Mouse (Mus musculus) B cell, adult 2 months (primary cell): ENCODE results near the gene Furin.

Source experiments
- DNase-seq, 2 experiments: peaks; one replicate each; pipeline ENCODE4 v3.0.0; 2022

The Furin gene

GRCm38 (mm10) chr7:80405188-80405695 lies at the start of gene Furin:
Furin (minus strand) TSS chr7:80405436.
- DNase-seq: no peak

DNA sequence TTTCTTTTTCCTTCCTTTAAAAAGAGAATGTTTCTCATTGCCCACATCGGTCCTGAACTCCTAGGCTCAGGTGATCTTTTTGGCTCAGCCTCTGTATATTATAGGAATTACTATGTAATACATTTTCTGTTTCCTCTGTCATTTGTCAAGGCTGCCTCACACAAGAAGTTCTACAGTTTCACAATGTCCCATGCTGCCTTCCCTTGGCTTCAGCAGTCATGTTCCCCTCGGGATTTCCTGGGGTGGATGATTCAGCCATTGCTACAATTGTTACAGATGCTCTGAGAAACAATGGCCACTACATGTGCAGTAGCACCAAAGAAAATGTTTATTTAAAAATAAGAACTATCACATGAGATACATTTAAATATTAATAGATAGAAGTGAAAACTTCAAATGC lies 49.5 kb upstream of the Furin start:
- no peak for DNase-seq

DNA sequence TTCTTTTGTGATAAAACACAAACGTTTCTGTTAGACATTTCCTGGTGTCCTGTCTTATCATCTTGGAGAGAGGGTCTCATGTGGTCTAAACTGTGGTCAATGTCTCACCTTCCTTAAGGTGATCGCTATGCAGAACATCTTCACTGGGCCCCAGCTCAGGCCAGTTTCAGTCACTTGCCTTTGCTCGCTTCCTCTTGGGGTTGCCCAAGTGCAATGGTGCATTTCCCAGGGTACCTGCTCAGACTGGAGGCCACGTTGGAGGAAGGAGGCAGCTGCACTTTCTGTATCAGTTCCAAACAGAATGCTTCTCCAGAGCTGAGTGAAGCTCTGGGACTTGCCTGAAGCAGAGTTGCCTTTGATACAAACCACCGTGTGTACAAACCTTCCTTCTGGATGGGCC lies 48.8 kb upstream of the Furin start:
- DNase-seq: peak; percentile 38 to 39

DNA sequence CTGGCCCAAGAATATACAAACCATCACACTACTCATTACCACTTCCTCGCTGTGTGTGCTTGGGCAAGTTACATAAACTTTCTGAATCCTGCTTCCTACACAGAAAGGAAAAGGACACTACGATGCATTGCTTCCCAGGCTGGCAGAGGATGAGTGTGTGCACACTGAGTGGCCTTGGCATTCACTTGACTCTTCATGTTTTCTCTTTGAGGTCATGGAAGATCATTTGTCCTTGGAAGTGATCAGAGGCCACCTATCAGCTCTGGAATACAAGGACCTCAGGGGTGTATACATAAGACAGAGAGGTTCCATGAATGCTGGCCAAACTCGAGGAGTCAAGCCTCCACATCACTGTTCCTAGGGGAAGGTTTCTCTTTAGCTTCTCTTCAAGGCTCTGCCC lies 47.9 kb upstream of the Furin start:
- DNase-seq: no peak

DNA sequence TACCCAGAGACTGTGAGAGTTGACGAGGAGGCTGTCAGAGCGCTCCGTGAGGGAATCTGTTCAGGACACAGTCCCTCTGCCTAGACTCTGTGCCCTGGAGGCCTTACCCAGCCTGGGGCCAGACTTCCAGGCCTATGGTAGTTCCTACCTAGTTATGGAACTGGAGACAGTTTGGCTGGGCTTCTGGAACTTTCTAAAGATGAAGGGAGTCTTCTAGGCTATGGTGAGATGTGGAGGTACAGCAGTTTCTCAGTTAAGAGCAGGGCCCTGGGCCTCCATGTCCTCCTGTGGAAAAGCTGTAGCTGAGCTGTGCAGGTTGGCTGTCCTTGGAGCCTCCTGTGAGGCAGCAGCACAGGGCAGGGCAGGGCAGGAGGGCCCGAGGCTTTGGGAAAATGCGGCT lies 47.0 kb upstream of the Furin start:
- no peak for DNase-seq

DNA sequence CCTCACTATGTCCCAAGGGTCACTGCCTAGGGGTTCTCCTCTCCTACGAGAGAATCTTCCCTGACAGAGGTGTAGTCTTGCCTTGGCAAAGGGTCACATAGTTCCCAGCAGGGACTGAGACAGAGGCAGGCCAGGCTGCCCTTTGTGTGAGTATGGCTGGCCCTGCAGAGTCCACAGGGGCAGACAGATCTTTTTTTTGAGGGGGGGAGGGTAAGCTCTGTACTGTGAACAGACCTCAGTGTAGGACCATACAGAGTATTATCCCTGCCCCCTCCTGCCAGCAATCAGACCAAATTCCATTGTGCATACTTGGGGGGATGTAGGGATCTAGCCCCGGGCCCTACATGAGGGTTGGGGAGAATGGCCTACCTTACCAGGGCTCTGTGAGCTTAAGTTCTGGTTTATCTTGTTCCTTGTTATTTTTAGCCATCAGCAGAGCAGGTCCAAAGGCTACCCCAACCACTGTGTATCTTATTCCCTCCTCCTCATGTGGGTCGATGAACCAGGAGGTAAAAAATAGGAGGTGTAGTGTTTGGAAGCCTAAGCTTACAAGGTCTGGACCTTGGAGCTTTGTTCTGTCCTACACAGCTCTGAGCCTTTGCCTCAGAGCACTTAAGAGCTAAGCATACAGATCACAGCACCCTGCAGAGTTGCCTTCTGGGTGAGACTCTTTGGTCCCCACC lies 46.5 kb upstream of the Furin start:
- no peak for DNase-seq

DNA sequence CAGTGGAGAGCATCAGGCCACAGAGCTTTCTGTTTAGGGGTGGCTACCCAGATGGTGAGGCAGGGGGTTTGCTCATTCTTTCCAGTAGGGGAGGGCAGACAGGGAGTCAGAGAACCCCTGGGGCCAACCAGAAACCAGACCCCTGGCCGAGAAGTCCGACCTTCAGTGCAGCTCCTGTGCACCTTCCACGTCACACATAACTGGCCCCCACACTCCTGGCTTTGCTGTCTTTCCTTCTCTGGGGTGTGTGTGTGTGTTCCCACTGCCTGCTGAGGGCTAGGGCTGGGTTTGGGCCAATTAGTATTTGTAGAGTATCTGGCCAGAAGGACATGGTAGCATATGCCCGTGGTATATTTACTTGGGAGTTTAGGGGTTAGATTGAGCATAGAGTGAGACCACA lies 45.1 kb upstream of the Furin start:
- no peak for DNase-seq

DNA sequence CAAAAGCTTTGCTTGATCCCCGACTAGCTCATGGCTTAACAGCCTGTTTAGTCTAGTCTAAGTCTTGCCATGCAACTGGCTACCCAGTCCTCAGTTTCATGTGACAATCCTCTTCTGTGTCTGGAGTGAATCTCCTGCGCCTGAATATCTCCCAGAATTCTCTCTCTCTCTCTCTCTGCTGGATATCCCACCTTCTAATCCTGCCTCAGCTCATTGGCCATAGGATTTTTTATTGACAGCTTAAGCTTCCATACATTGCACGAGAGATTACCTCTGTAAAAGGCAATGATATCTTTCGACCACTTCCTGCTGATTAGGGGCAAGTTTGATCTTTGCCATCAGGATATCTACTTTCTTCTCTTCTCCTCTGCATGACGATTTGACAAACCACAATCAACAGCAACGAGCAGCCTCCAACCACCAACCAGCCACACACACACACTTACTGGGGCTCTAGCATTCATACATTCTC lies 44.4 kb upstream of the Furin start:
- DNase-seq: no peak

GRCm38 (mm10) chr7:80447336-80447735 lies 42.1 kb upstream of the Furin start:
- no peak for DNase-seq

DNA sequence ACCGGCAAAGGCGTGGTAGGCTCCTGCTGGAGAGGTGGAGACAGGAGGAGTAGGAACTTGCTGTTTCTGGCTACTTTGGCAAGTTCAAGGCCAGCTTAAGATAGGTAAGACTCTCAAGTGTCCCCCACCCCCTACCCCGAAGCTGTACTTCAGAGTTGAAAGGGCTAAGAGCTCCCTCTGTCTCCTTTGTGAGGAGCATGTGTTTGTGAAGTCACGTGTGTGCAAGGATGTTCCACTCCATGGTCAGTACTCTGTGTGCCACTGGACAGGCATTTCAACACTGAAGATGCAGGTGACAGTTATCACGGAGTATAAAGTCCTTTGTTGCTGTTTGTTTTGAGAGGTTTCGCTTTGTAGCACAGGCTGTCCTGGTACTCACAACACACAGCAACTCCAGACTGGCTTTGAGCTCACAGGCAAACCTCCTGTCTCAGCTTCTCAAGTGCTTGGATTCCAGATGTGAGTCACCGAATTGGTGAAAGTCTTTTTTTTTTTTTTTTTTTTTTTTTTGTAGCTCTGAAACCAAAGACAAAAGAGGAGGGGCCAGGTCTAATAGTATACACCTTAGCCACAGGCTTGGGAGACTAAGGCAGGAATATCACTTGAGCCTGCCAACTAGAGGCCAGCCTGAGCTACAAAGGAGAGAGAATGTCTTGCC lies 41.1 kb upstream of the Furin start:
- DNase-seq: no peak

- no peak for DNase-seq
Observed at GRCm38 (mm10) chr7:80445492-80445891, 40.3 kb upstream of the Furin start.

- no peak for DNase-seq
Observed at GRCm38 (mm10) chr7:80444401-80445249, 39.4 kb upstream of the Furin start.

GRCm38 (mm10) chr7:80443124-80443523 lies 37.9 kb upstream of the Furin start:
- DNase-seq: no peak

DNA sequence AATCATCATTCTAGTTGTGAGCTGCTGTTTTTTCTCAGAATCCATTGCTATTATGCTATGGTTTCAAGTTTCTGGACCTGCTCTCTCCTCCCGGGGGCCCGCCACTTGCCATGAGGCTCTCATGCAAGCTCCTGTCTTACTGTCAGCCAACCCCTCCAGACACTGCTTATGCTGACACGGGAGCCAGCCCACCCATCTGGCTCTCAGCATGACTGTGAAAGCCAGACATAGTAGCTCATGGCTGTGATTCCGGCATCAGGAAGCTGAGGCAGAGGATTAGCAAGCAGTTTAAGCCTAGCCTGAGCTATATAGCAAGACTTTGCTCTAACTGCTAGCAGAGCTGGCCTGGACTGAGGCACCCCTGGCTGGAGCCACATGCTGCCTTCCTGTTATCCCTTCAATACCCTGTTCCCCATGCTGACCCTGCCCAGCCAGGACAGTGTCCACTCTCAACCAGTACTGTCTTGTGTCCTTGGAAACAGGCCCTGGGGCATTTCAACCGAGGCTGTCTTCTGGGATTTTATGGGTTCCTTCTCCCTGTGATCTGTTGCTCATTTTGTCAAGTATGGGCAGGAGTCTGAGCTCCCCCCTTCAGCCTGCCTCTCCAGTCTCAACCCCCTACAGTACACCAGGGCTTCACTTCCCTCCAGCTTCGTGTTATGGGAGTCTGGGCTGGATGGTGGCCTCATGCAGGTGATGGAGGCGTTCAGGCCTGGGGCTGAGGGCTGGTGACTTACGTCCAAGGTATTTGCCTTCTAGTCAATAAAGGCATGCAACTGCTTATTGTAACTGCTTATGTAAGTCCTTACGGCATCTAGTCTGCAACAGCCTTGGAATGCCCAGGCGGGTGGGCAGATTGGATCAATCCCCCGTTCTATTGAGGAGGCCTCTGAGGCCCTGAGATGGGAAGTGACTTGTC lies 37.0 kb upstream of the Furin start:
- DNase-seq: no peak

DNA sequence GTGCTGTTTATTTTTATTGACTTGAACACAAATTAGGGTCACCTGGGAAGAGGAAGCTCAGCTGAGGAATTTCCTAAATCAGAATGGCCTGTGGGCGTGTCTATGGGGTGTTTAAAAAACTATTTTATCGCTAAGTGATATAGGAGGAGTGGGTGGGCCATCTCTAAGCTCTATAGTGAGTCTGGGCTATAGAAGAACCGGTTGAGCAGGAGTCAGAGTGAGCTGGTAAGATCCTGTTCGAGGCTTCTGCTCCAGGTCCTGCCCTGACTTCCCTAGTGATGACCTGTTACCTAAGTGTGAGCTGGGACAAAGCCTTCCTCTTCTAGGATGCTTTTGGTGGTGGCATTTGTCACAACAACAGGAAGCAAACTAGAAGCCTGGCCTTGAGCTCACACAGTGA lies 35.4 kb upstream of the Furin start:
- DNase-seq: no peak

- no peak for DNase-seq
Observed at GRCm38 (mm10) chr7:80439789-80440488, 34.7 kb upstream of the Furin start.

- no peak for DNase-seq
Observed at GRCm38 (mm10) chr7:80439032-80439760, 34.0 kb upstream of the Furin start.

DNA sequence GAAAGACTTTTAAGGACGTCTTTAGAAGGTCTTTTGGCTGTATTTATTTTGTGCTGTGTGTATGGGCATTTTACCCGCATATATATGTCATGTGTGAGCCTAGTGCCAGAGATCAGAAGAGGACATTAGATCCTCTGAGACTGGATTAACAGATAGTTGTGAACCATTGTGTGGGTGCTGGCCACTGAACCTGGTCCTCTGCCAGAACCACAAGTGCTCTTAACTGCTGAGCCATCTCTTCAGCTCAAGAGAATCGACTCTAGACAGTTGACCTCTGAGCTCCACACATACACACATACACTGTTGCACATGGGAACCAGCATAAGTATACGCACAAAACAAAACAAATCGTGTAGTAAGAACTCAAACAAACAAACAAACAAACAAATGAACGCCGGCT lies 31.3 kb upstream of the Furin start:
- DNase-seq: no peak

GRCm38 (mm10) chr7:80435594-80435993 lies 30.4 kb upstream of the Furin start:
- DNase-seq: no peak

DNA sequence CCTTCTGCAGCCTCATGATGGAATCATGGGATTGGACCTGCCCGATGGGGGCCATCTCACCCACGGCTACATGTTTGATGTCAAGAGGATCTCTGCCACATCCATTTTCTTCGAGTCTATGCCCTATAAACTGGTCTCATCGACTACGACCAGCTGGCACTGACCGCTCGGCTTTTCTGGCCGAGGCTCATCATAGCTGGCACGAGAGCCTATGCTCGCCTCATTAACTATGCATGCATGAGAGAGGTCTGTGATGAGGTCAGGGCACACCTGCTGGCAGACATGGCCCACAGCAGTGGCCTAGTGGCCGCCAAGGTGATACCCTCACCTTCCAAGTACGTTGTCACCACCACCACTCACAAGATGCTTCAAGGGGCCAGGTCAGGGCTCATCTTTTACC lies 24.4 kb upstream of the Furin start:
- no peak for DNase-seq

DNA sequence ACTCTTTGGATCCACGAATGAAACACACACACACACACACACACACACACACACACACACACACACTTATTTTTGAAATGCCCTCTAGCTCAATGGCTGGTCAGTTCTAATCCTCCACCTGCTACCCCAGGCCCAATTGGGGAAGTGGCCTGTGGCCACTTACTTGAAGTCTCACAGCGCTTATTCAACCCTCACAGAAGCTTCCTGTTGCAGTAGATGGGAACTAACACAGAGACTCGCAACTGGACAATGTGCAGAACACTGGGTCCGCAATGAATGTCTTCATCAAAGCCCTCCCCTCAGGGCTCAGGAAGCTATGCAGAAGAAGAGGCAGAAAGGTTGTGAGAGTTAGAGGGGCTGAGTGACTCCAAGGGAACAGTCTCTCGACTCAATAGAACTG lies 22.5 kb upstream of the Furin start:
- no peak for DNase-seq
